ENCODE assay signal across 28 mouse cellular contexts in the genomic region with DNA sequence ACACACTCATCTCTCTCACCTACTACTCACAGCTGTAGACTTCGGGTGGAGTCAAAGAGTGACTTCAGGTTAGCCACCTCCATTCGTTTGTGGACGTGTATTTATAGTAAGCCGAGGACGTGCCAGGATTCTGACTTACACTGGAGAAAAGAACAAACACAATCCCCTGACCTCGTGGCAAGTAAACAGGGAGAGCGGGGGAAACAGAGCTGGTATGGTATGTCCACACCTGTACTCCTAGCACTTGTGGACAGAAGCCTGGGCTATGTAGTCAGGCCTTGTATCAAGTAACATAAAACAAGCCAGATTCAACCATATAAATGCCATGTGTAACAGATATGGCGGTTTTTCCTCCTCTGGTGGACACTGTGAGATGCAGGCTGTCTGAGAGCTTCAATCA. TPM values are rescaled to one million over a fixed set of nuclear protein-coding genes. Genes with fewer than 3 reads are reported as not detected.
DNase-seq lines count a peak whose midpoint lies in the region; ATAC-seq and TF ChIP-seq lines count a peak whose summit lies in the region.
"Had no signal": no experiment of that assay in that cellular context is flagged by ENCODE, and none has a peak within 500 bp of the region (broad histone marks: within the 10 kb centered on the region; RNA-seq: fewer than 3 reads in every experiment).

No protein-coding gene starts in this region.

- intact Hi-C loops in heart, postnatal 25 days (cut with DNase I), result no loop called here

- H3K27ac ChIP-seq in liver, postnatal 0 days (ENCODE audit: low read depth), result no peak overlapping the region
- H3K27ac ChIP-seq in stomach, postnatal 0 days (replicated peaks), result no peak overlapping the region
- H3K27ac ChIP-seq: embryonic facial prominence, embryonic 10.5 days; embryonic facial prominence, embryonic 13.5 days; forebrain, embryonic 12.5 days; forebrain, embryonic 15.5 days; hindbrain, embryonic 14.5 days; hindbrain, postnatal 0 days had no signal

- H3K27me3 ChIP-seq in liver, postnatal 0 days (ENCODE audit: insufficient read depth, low read length), result no peaks in the 10 kb centered on the region
- H3K27me3 ChIP-seq in stomach, postnatal 0 days (ENCODE audit: control insufficient read depth, insufficient read depth, low read length), result no peaks in the 10 kb centered on the region
- H3K27me3 ChIP-seq: embryonic facial prominence, embryonic 13.5 days; forebrain, embryonic 12.5 days; forebrain, embryonic 15.5 days had no signal

- no peaks in the 10 kb centered on the region for H3K36me3 ChIP-seq in liver, postnatal 0 days (replicated peaks; ENCODE audit: insufficient read depth, low read length)
- H3K36me3 ChIP-seq in stomach, postnatal 0 days (ENCODE audit: control insufficient read depth, insufficient read depth, low read length), result no peaks in the 10 kb centered on the region
- H3K36me3 ChIP-seq: embryonic facial prominence, embryonic 10.5 days; embryonic facial prominence, embryonic 13.5 days; forebrain, embryonic 12.5 days; forebrain, embryonic 15.5 days had no signal

- ATAC-seq in liver, postnatal 0 days, result peak; percentile 33; the same call in 1 of the 2 replicates
- ATAC-seq in stomach, postnatal 0 days (ENCODE audit: low FRiP score, low TSS enrichment), result no peak
- ATAC-seq: activated CD4-positive, CD25-positive, alpha-beta regulatory T cell, adult 4 months; CD4-positive, CD25-positive, alpha-beta regulatory T cell, adult 4 months; forebrain, embryonic 15.5 days; hindbrain, postnatal 0 days had no signal

- DNase-seq in heart, adult 18-20 months, result peak; percentile 16 to 22
- DNase-seq in heart, postnatal 25 days (ENCODE audit: low spot score), result no peak
- no peak for DNase-seq in liver, postnatal 0 days
- DNase-seq in liver (no peak), MN1 (ENCODE audit: low spot score) (no peak)
- peak; percentile 24 for DNase-seq in lung, postnatal 36 days
- no peak for DNase-seq in lung, postnatal 4 days
- peak; percentile 31 for DNase-seq in stomach, postnatal 0 days (ENCODE audit: low spot score)
- DNase-seq: adrenal gland, adult 8-10 months; adrenal gland, postnatal 25 days; cerebellum, adult 11-12 months; cerebellum, adult 8-10 months; cerebellum, postnatal 10 days; cerebellum, postnatal 36 days; embryo, embryonic 11 days; gastrocnemius, postnatal 14 days; heart, postnatal 4 days had no signal

- WGBS in liver, postnatal 0 days (ENCODE audit: insufficient replicate concordance), result 63% methylated on average over 8 of the region's 8 CpGs
- 50% methylated on average over 8 of the region's 8 CpGs for WGBS in stomach, postnatal 0 days

- no peaks in the 10 kb centered on the region for H3K9me3 ChIP-seq in liver, postnatal 0 days (ENCODE audit: low read length)
- no peaks in the 10 kb centered on the region for H3K9me3 ChIP-seq in stomach, postnatal 0 days (ENCODE audit: control insufficient read depth, low read length)
- H3K9me3 ChIP-seq: embryonic facial prominence, embryonic 10.5 days; embryonic facial prominence, embryonic 13.5 days; forebrain, embryonic 12.5 days; forebrain, embryonic 15.5 days had no signal

- TF ChIP-seq CTCF in liver, postnatal 0 days (IDR thresholded peaks at IDR 0.05; ENCODE audit: low read depth), result no peak
- no peak for TF ChIP-seq CTCF in stomach, postnatal 0 days (IDR thresholded peaks at IDR 0.05; ENCODE audit: low read depth)

- no peak overlapping the region for H3K4me3 ChIP-seq in liver, postnatal 0 days (ENCODE audit: low read depth, low read length)
- H3K4me3 ChIP-seq in stomach, postnatal 0 days (ENCODE audit: low read depth, low read length), result no peak overlapping the region
- H3K4me3 ChIP-seq: embryonic facial prominence, embryonic 10.5 days; embryonic facial prominence, embryonic 13.5 days; erythroblast, embryonic 14.5 days; forebrain, embryonic 12.5 days; forebrain, embryonic 15.5 days had no signal

- H3K4me2 ChIP-seq in liver, postnatal 0 days (ENCODE audit: low read depth, low read length), result no peak overlapping the region
- no peak overlapping the region for H3K4me2 ChIP-seq in stomach, postnatal 0 days (replicated peaks; ENCODE audit: low read depth)
- H3K4me2 ChIP-seq: embryonic facial prominence, embryonic 13.5 days; forebrain, embryonic 12.5 days; forebrain, embryonic 15.5 days; heart, embryonic 11.5 days; hindbrain, embryonic 14.5 days had no signal

- H3K4me1 ChIP-seq in liver, postnatal 0 days (ENCODE audit: insufficient read depth), result no peaks in the 10 kb centered on the region; the same call in 1 of the 2 replicates
- H3K4me1 ChIP-seq in stomach, postnatal 0 days (replicated peaks; ENCODE audit: control insufficient read depth, insufficient read depth), result 0 out of 2 replicates have a peak, but pooled peaks cover 3% of the 10 kb centered on the region
- H3K4me1 ChIP-seq: embryonic facial prominence, embryonic 10.5 days; embryonic facial prominence, embryonic 13.5 days; forebrain, embryonic 12.5 days; forebrain, embryonic 15.5 days had no signal

- no peak overlapping the region for H3K9ac ChIP-seq in liver, postnatal 0 days (replicated peaks)
- no peak overlapping the region for H3K9ac ChIP-seq in stomach, postnatal 0 days (ENCODE audit: low read length)
- H3K9ac ChIP-seq: embryonic facial prominence, embryonic 13.5 days; forebrain, embryonic 12.5 days; forebrain, embryonic 15.5 days; hindbrain, embryonic 14.5 days had no signal

- TF ChIP-seq EP300 in liver, postnatal 0 days (IDR thresholded peaks at IDR 0.05; ENCODE audit: low read depth), result no peak
- no peak for TF ChIP-seq EP300 in stomach, postnatal 0 days (optimal IDR thresholded peaks at IDR 0.05)

RNA-seq across cellular contexts. Expression of gene Ppm1l, which starts 20.4 kb away (rescaled TPM):
- 10 to 100 TPM; 29.2 TPM for total RNA-seq in heart, adult 18-20 months (2021)
- total RNA-seq in heart, postnatal 25 days (2021), result 10 to 100 TPM; 23.6 to 24.5 TPM
- 2.4 and 2.8 TPM in 2 replicates for polyA plus RNA-seq in liver, postnatal 0 days (2015; fragmentation: Nextera tagmentation; extraction: Ambion mirVana)
- polyA plus RNA-seq in stomach, postnatal 0 days (2015; fragmentation: Nextera tagmentation; extraction: Ambion mirVana), result 6.0 and 7.0 TPM in 2 replicates
- total RNA-seq: MEL had no signal

Comparison
In these comparisons a context has a peak if more than half of its experiments do, and no peak if none do; other contexts are left out.
1. DNase-seq: peak in heart, adult 18-20 months (2 of 2), lung, postnatal 36 days (single experiment) and stomach, postnatal 0 days (single experiment); none in heart, postnatal 25 days (single experiment), liver, postnatal 0 days (single experiment), liver (single experiment), lung, postnatal 4 days (0 of 2) and MN1 (single experiment).